Mouse (Mus musculus) liver, postnatal 0 days (tissue): ENCODE measurements around the gene B3gnt7. TPM values are rescaled to one million over a fixed set of nuclear protein-coding genes. Genes with fewer than 3 reads are reported as not detected.
"Not testable (repeated sequence)": the region's sequence is repeated elsewhere in the genome, so short reads cannot be mapped to it uniquely, and the experiment has no call there.

Experiments used
- ATAC-seq: fragments of 200-750 bp; cut with Nextera tagmentation; 2 replicates; pipeline ENCODE4 v1.8.0; 2017; ENCODE audit warnings: mild to moderate bottlenecking, moderate library complexity
- DNase-seq: peaks from one replicate; pipeline ENCODE4 v3.0.0-alpha.2; 2016
- H3K27ac ChIP-seq: fragments of 300-500 bp; sonication (generic); 2 replicates; pipeline ENCODE4 v1.5.1; 2014; ENCODE audit warnings: antibody characterized with exemption, moderate library complexity, mild to moderate bottlenecking, low read depth
- H3K27me3 ChIP-seq: fragments of 300-500 bp; sonication (generic); 2 replicates; pipeline ENCODE4 v1.6.1; 2014; ENCODE audit warnings: low read length, control low read depth, mixed read lengths; ENCODE audit not compliant: insufficient read depth
- H3K36me3 ChIP-seq: fragments of 300-500 bp; sonication (generic); replicated peaks from 2 replicates; pipeline ENCODE4 v1.6.1; 2014; ENCODE audit warnings: mild to moderate bottlenecking, control low read depth, low read length, moderate library complexity, mixed read lengths; ENCODE audit not compliant: insufficient read depth
- H3K4me1 ChIP-seq: fragments of 300-500 bp; sonication (generic); 2 replicates; pipeline ENCODE4 v1.6.1; 2014; ENCODE audit warnings: antibody characterized with exemption, mild to moderate bottlenecking, control low read depth; ENCODE audit not compliant: insufficient read depth
- H3K4me2 ChIP-seq: fragments of 300-500 bp; sonication (generic); 2 replicates; pipeline ENCODE4 v1.6.1; 2014; ENCODE audit warnings: low read depth, mild to moderate bottlenecking, low read length, moderate library complexity, mixed read lengths
- H3K4me3 ChIP-seq: fragments of 300-500 bp; sonication (generic); 2 replicates; pipeline ENCODE4 v1.5.1; 2014; ENCODE audit warnings: low read depth, low read length
- H3K9ac ChIP-seq: fragments of 300-500 bp; sonication (generic); replicated peaks from 2 replicates; pipeline ENCODE4 v1.6.1; 2014; ENCODE audit warnings: mild to moderate bottlenecking, moderate library complexity
- H3K9me3 ChIP-seq: fragments of 300-500 bp; sonication (generic); 2 replicates; pipeline ENCODE4 v1.6.1; 2016; ENCODE audit warnings: mild to moderate bottlenecking, control low read depth, low read length, mixed read lengths
- CTCF ChIP-seq: sonication (generic); IDR thresholded peaks from 2 replicates; pipeline ENCODE4 v1.5.1; 2016; ENCODE audit warnings: antibody characterized with exemption, low read depth
- EP300 ChIP-seq: IDR thresholded peaks from 2 replicates; pipeline ENCODE4 v1.6.1; 2016; ENCODE audit warnings: antibody characterized with exemption, low read depth, mild to moderate bottlenecking
- WGBS: fragments of 180-500 bp; shearing (Covaris S2); extraction: QIAGEN DNeasy Blood & Tissue Kit; methylation state at CpG from one replicate; pipeline ENCODE4 v1.1.7; 2014; ENCODE audit not compliant: insufficient replicate concordance; 5-methylcytosine and 5-hydroxymethylcytosine counted together
- polyA plus RNA-seq: library from polyadenylated mRNA; unstranded; fragments of >200 nt; fragmentation: Nextera tagmentation; extraction: Ambion mirVana; gene quantifications from 2 replicates; pipeline ENCODE4 v1.2.1, GENCODE M21; 2015

The B3gnt7 gene
- polyA plus RNA-seq, 1 experiment from 2014 or later: 1.0 TPM

DNA sequence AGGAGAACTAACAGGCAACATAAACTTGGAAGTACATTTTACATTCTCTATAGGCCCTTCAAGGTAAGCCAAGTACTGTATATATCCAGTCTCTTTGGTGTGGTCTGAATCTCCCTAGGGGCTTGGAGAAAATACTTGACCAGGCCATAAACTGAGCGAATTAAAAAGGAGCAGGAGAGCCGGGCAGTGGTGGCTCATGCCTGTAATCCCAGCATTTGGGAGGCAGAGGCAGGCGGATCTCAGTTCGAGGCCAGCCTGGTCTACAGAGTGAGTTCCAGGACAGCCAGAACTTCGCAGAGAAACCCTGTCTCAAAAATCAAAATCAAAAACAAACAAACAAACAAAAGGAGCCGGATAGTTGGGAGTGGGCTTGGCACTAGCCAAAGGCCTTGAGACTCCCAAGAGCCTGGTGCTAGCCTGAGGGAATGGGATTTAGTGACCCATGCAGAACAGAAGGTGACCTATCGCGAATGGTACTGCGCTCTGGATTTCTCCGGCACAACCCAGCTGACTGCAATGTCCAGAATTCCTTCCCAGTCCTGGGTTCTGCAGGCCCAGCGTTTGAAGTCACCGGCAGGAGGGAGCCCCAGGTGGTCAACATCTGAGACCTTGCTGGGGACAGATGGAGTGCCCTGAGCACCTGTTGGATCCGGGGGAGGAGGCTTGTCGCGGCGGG, 10.6 kb downstream of the B3gnt7 start:
- Histone ChIP-seq H3K36me3 (no peaks in the 10 kb centered on the region), H3K4me1 (peaks cover 6% of the 10 kb centered on the region; the same call in 1 of the 2 replicates), H3K9me3 (no peaks in the 10 kb centered on the region), H3K27ac (0 out of 2 replicates have a peak overlapping the region, but pooled peaks have one; percentile 11), H3K27me3 (no peaks in the 10 kb centered on the region), H3K4me3 (no peak overlapping the region), H3K4me2 (no peak overlapping the region), H3K9ac (no peak overlapping the region)
- 55% methylated on average over 16 of the region's 16 CpGs for WGBS
- no peak for DNase-seq
- TF ChIP-seq CTCF: no peak
- no peak for TF ChIP-seq EP300
- no peak for ATAC-seq

GRCm38 (mm10) chr1:86313772-86314125, 11.1 kb downstream of the B3gnt7 start:
- Histone ChIP-seq H3K9me3 (no peaks in the 10 kb centered on the region), H3K4me3 (no peak overlapping the region), H3K27me3 (no peaks in the 10 kb centered on the region), H3K4me2 (no peak overlapping the region), H3K9ac (no peak overlapping the region), H3K27ac (no peak overlapping the region), H3K36me3 (no peaks in the 10 kb centered on the region), H3K4me1 (peaks cover 6% of the 10 kb centered on the region; the same call in 1 of the 2 replicates)
- TF ChIP-seq CTCF: peak; percentile 59
- TF ChIP-seq EP300: no peak
- WGBS: 25% methylated on average over 15 of the region's 15 CpGs
- peak; percentile 59 for DNase-seq
- no peak for ATAC-seq

DNA sequence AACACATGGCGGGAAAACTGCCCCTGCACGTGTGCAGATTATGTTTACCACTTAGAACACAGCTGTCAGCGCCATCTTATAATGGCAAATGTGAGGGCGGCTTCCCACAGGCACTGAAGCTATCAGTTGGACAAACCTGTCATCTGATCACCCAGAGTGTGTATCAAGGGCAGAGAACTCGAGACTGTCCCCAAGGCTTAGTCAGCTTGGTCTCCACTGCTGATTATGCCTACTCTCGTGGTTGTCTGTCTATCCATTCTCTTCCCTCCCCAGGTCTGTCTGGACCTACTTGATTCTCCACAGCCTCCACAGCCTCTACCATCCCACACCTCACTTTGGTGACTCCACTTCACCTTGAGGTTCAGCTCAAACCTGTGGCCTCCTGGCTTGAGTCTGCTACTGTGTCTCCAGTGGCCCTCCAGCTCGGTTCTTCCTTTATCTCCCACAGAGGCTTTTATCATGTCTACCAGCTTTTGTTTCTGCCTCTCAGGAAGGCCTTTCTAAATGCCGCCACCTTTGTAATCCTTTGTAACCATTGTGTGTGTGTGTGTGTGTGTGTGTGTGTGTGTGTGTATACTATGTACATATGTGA, 18.3 kb downstream of the B3gnt7 start:
- H3K36me3 ChIP-seq: no peaks in the 10 kb centered on the region
- 72% methylated on average over 6 of the region's 8 CpGs for WGBS
- DNase-seq (no peak), ATAC-seq (no peak)
- H3K27ac ChIP-seq: no peak overlapping the region
- H3K27me3 ChIP-seq: no peaks in the 10 kb centered on the region
- no peak for TF ChIP-seq CTCF
- TF ChIP-seq EP300: no peak
- H3K4me2 ChIP-seq: no peak overlapping the region
- no peaks in the 10 kb centered on the region for H3K9me3 ChIP-seq
- H3K4me1 ChIP-seq: no peaks in the 10 kb centered on the region
- no peak overlapping the region for H3K9ac ChIP-seq
- no peak overlapping the region for H3K4me3 ChIP-seq

DNA sequence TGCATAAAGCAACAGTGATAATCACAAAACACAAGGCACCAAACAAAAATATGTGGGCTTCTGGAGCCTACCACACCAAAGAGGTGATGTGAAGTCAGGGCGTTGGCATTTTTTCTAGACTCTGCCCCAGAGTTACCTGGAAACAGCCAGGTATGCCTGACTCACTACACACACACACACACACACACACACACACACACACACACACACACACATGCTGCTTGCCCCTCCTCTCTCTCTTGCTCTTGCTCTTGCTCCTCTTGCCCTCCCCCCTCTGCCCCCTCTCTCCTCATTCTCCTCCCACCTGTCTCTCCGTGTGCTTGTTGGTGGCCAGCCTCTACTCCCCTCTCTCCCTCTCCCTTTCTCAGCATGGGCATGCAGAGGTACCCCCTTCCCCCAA, 33.7 kb downstream of the B3gnt7 start:
- Histone ChIP-seq H3K4me1 (no peaks in the 10 kb centered on the region), H3K36me3 (no peaks in the 10 kb centered on the region), H3K4me2 (no peak overlapping the region), H3K4me3 (no peak overlapping the region), H3K27ac (no peak overlapping the region), H3K27me3 (no peaks in the 10 kb centered on the region), H3K9me3 (no peaks in the 10 kb centered on the region), H3K9ac (no peak overlapping the region)
- ATAC-seq (no peak), DNase-seq (no peak)
- TF ChIP-seq EP300 (no peak), CTCF (no peak)
- WGBS: 40% methylated on average over 2 of the region's 2 CpGs

GRCm38 (mm10) chr1:86339156-86339812, 36.7 kb downstream of the B3gnt7 start:
- Histone ChIP-seq H3K27ac (no peak overlapping the region), H3K4me1 (0 out of 2 replicates have a peak, but pooled peaks cover 4% of the 10 kb centered on the region), H3K4me3 (no peak overlapping the region), H3K9ac (no peak overlapping the region), H3K4me2 (no peak overlapping the region), H3K27me3 (no peaks in the 10 kb centered on the region), H3K36me3 (no peaks in the 10 kb centered on the region), H3K9me3 (no peaks in the 10 kb centered on the region)
- WGBS: 27% methylated on average over 4 of the region's 4 CpGs
- peak; percentile 94 for TF ChIP-seq CTCF
- TF ChIP-seq EP300: no peak
- ATAC-seq (peak; percentile 55; the same call in 1 of the 2 replicates), DNase-seq (peak; percentile 84)

- H3K36me3 ChIP-seq, DNase-seq, H3K4me3 ChIP-seq, H3K4me2 ChIP-seq, H3K27me3 ChIP-seq, H3K9me3 ChIP-seq, H3K4me1 ChIP-seq, H3K27ac ChIP-seq, H3K9ac ChIP-seq, ATAC-seq: not testable (repeated sequence)
- WGBS: 92% methylated on average over 2 of the region's 2 CpGs
Observed at GRCm38 (mm10) chr1:86341096-86341495, 38.5 kb downstream of the B3gnt7 start.
